Mouse (Mus musculus): ENCODE measurements around the gene Nt5dc3. TPM values are rescaled to one million over a fixed set of nuclear protein-coding genes. Genes with fewer than 3 reads are reported as not detected.

Gene Nt5dc3
- total RNA-seq, 1 experiment, result 5.6 TPM

DNA sequence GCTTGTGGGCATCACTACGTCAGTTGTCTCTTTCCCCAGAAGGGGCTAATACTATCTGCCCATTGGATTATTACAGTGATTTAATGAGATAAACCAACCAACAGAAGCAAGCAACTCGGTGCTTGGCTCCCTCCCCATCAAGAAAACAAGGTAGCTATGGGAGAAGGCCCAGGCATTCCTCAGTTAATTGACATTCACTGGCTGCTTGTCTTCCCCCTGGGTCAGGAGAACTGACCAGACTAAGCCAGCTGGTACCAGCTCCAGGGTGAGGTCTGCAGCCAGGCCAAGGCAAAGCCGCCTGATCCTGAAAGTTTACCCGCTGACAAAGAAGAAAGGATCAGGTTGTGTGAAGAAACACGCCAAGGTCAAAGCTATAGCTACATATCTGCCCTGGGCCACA lies 7.1 kb upstream of the Nt5dc3 start:
- H3K36me3 ChIP-seq (ENCODE audit: control insufficient read depth, insufficient read depth, low read length, poor library complexity, severe bottlenecking), result no peaks in the 10 kb centered on the region
- in situ Hi-C loops (cut with MboI; ENCODE audit: low sequenced_read_pairs in 2 of 2, unreplicated experiment in 2 of 2), result no loop called here
- H3K4me1 ChIP-seq (ENCODE audit: control insufficient read depth in 2 of 2, insufficient read depth in 2 of 2, low read length in 2 of 2, poor library complexity in 1 of 2), result peaks cover 7 to 16% of the 10 kb centered on the region in 2 experiments
- DNase-seq (ENCODE audit: low read depth, low spot score), result no peak
- H3K27ac ChIP-seq (ENCODE audit: insufficient read depth, low read depth, low read length, poor library complexity, severe bottlenecking), result no peak overlapping the region
- H3K9me3 ChIP-seq (ENCODE audit: control insufficient read depth, insufficient read depth, low read depth, low read length), result no peaks in the 10 kb centered on the region
- no peak overlapping the region for H3K9ac ChIP-seq (ENCODE audit: insufficient read depth, low read depth, low read length, poor library complexity, severe bottlenecking)
- no peak overlapping the region for H3K4me3 ChIP-seq (ENCODE audit: insufficient read depth in 1 of 2, low read depth in 1 of 2, low read length in 2 of 2, poor library complexity in 1 of 2, severe bottlenecking in 1 of 2)
- TF ChIP-seq MAFK (IDR thresholded peaks at IDR 0.05; ENCODE audit: insufficient read depth, low read depth, low read length) (no peak), CHD2 (IDR thresholded peaks at IDR 0.05; ENCODE audit: low read depth, low read length) (no peak), ZNF384 (IDR thresholded peaks at IDR 0.05; ENCODE audit: low read depth, low read length) (no peak), HCFC1 (IDR thresholded peaks at IDR 0.05; ENCODE audit: borderline replicate concordance, insufficient read depth, low read length) (no peak)

- no peak for DNase-seq (ENCODE audit: low read depth, low spot score)
- Histone ChIP-seq H3K9me3 (ENCODE audit: control insufficient read depth, insufficient read depth, low read depth, low read length) (no peaks in the 10 kb centered on the region), H3K36me3 (ENCODE audit: control insufficient read depth, insufficient read depth, low read length, poor library complexity, severe bottlenecking) (no peaks in the 10 kb centered on the region), H3K4me3 (ENCODE audit: insufficient read depth in 1 of 2, low read depth in 1 of 2, low read length in 2 of 2, poor library complexity in 1 of 2, severe bottlenecking in 1 of 2) (no peak overlapping the region), H3K27ac (ENCODE audit: insufficient read depth, low read depth, low read length, poor library complexity, severe bottlenecking) (no peak overlapping the region), H3K9ac (ENCODE audit: insufficient read depth, low read depth, low read length, poor library complexity, severe bottlenecking) (no peak overlapping the region), H3K4me1 (ENCODE audit: control insufficient read depth in 2 of 2, insufficient read depth in 2 of 2, low read length in 2 of 2, poor library complexity in 1 of 2) (peaks cover 7 to 16% of the 10 kb centered on the region in 2 experiments)
- TF ChIP-seq ZC3H11A (IDR thresholded peaks at IDR 0.05; ENCODE audit: borderline replicate concordance, low read depth, low read length) (no peak), CHD2 (IDR thresholded peaks at IDR 0.05; ENCODE audit: low read depth, low read length) (no peak), MAFK (IDR thresholded peaks at IDR 0.05; ENCODE audit: insufficient read depth, low read depth, low read length) (no peak), HCFC1 (IDR thresholded peaks at IDR 0.05; ENCODE audit: borderline replicate concordance, insufficient read depth, low read length) (no peak), ZNF384 (IDR thresholded peaks at IDR 0.05; ENCODE audit: low read depth, low read length) (no peak)
- in situ Hi-C loops (cut with MboI; ENCODE audit: low sequenced_read_pairs in 2 of 2, unreplicated experiment in 2 of 2), result no loop called here
Observed at GRCm38 (mm10) chr10:86772231-86772631, 6.6 kb upstream of the Nt5dc3 start.

DNA sequence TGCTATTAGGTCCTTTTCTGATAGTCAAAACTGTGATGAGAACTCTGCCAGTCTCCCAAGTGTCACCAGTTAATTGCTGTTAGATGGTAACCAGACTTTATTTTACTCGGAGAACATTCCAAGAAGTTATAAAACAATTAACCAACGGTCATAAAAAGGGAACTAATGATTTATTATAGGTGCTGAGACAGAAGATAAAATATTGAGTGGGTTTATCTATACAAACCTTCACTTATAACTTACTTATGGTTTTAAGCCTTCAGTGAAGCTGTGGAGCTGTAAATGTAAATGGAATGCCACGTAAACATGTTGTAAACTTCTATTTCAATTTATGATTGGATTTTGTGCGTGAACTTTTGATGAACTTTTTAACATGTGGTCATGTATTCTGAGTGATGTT lies 5.4 kb upstream of the Nt5dc3 start:
- Histone ChIP-seq H3K4me1 (ENCODE audit: control insufficient read depth in 2 of 2, insufficient read depth in 2 of 2, low read length in 2 of 2, poor library complexity in 1 of 2) (peaks cover 7 to 20% of the 10 kb centered on the region in 2 experiments), H3K9me3 (ENCODE audit: control insufficient read depth, insufficient read depth, low read depth, low read length) (no peaks in the 10 kb centered on the region), H3K36me3 (ENCODE audit: control insufficient read depth, insufficient read depth, low read length, poor library complexity, severe bottlenecking) (no peaks in the 10 kb centered on the region), H3K4me3 (ENCODE audit: insufficient read depth in 1 of 2, low read depth in 1 of 2, low read length in 2 of 2, poor library complexity in 1 of 2, severe bottlenecking in 1 of 2) (no peak overlapping the region), H3K9ac (ENCODE audit: insufficient read depth, low read depth, low read length, poor library complexity, severe bottlenecking) (no peak overlapping the region), H3K27ac (ENCODE audit: insufficient read depth, low read depth, low read length, poor library complexity, severe bottlenecking) (no peak overlapping the region)
- in situ Hi-C loops (cut with MboI; ENCODE audit: low sequenced_read_pairs in 2 of 2, unreplicated experiment in 2 of 2), result no loop called here
- TF ChIP-seq HCFC1 (IDR thresholded peaks at IDR 0.05; ENCODE audit: borderline replicate concordance, insufficient read depth, low read length) (no peak), CHD2 (IDR thresholded peaks at IDR 0.05; ENCODE audit: low read depth, low read length) (no peak), ZC3H11A (IDR thresholded peaks at IDR 0.05; ENCODE audit: borderline replicate concordance, low read depth, low read length) (no peak), MAFK (IDR thresholded peaks at IDR 0.05; ENCODE audit: insufficient read depth, low read depth, low read length) (no peak), ZNF384 (IDR thresholded peaks at IDR 0.05; ENCODE audit: low read depth, low read length) (no peak)
- no peak for DNase-seq (ENCODE audit: low read depth, low spot score)

DNA sequence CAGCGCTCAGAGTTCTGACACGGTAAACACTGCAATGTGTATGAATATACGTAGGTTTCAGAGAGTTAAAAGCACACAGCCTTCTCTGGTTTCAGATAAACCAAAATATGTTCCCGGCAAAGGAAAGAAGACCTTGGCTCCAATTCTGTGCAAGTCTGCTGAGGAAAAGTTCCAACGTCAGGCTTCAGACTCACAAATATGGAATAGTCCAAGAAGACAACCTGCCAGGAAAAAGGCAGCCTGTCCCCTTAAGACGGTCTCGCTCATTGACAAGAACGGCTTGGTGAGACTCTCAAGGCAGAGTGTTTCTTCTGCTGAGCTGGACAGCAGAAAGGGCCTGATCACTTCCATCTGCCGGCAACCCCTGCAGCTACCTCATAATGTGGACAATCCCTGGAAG lies 2.5 kb upstream of the Nt5dc3 start:
- in situ Hi-C loops (cut with MboI; ENCODE audit: low sequenced_read_pairs in 2 of 2, unreplicated experiment in 2 of 2), result no loop called here
- Histone ChIP-seq H3K9me3 (ENCODE audit: control insufficient read depth, insufficient read depth, low read depth, low read length) (no peaks in the 10 kb centered on the region), H3K4me1 (ENCODE audit: control insufficient read depth in 2 of 2, insufficient read depth in 2 of 2, low read length in 2 of 2, poor library complexity in 1 of 2) (peaks cover 4 to 10% of the 10 kb centered on the region in 2 experiments; a peak in 1 of 4 replicates), H3K4me3 (ENCODE audit: insufficient read depth in 1 of 2, low read depth in 1 of 2, low read length in 2 of 2, poor library complexity in 1 of 2, severe bottlenecking in 1 of 2) (no peak overlapping the region), H3K36me3 (ENCODE audit: control insufficient read depth, insufficient read depth, low read length, poor library complexity, severe bottlenecking) (no peaks in the 10 kb centered on the region), H3K9ac (ENCODE audit: insufficient read depth, low read depth, low read length, poor library complexity, severe bottlenecking) (no peak overlapping the region), H3K27ac (ENCODE audit: insufficient read depth, low read depth, low read length, poor library complexity, severe bottlenecking) (no peak overlapping the region)
- DNase-seq (ENCODE audit: low read depth, low spot score), result no peak
- TF ChIP-seq ZC3H11A (IDR thresholded peaks at IDR 0.05; ENCODE audit: borderline replicate concordance, low read depth, low read length) (no peak), ZNF384 (IDR thresholded peaks at IDR 0.05; ENCODE audit: low read depth, low read length) (no peak), HCFC1 (IDR thresholded peaks at IDR 0.05; ENCODE audit: borderline replicate concordance, insufficient read depth, low read length) (no peak), MAFK (IDR thresholded peaks at IDR 0.05; ENCODE audit: insufficient read depth, low read depth, low read length) (no peak), CHD2 (IDR thresholded peaks at IDR 0.05; ENCODE audit: low read depth, low read length) (no peak)
